Mouse (Mus musculus) ovary, adult 2 months (tissue): ENCODE results near the gene Rpl36. TPM values are rescaled to one million over a fixed set of nuclear protein-coding genes. Genes with fewer than 3 reads are reported as not detected.

Experiments used
- polyA plus RNA-seq: library from polyadenylated mRNA; depleted of rRNA; stranded (reverse); fragments of >200 nt; gene quantifications from 2 replicates; pipeline ENCODE4 v1.2.3, GENCODE M21; 2012; rRNA removed

Rpl36 gene
- polyA plus RNA-seq, result 3,601 and 4,599 TPM in 2 replicates

GRCm38 (mm10) chr17:56613236-56613844 is at the start of gene Rpl36:
Gene Rpl36, plus strand, starts transcription at chr17:56613416.

GRCm38 (mm10) chr17:56584257-56585130 is 28.7 kb upstream of the Rpl36 start, which contains the start of the genes Safb2 and Safb:
Gene Safb2, minus strand, starts transcription at chr17:56584585.
Gene Safb, plus strand, starts transcription at chr17:56584825.

GRCm38 (mm10) chr17:56609452-56610171 is 3.6 kb upstream of the Rpl36 start, which contains the start of gene 2410015M20Rik:
Gene 2410015M20Rik, minus strand, starts transcription at chr17:56609771.

GRCm38 (mm10) chr17:56626754-56627470 is 13.7 kb downstream of the Rpl36 start, which contains the start of gene Lonp1:
Gene Lonp1, minus strand, starts transcription at chr17:56626887.

GRCm38 (mm10) chr17:56627530-56628277 is 14.5 kb downstream of the Rpl36 start, which contains the start of gene Catsperd:
Gene Catsperd, plus strand, starts transcription at chr17:56628143.

Other genes with a start within 250 kb of the Rpl36 start
- gene Ptprs, start 136.9 kb upstream of the Rpl36 start, polyA plus RNA-seq, result 427 and 461 TPM in 2 replicates
- not detected in 2 replicates for gene Znrf4, start 101.0 kb upstream of the Rpl36 start, polyA plus RNA-seq
- gene Gm20219, start 59.0 kb upstream of the Rpl36 start, polyA plus RNA-seq, result 8.1 TPM in 2 replicates
- 111 and 114 TPM in 2 replicates for gene Safb2, start 28.8 kb upstream of the Rpl36 start, polyA plus RNA-seq
- gene Safb, start 28.6 kb upstream of the Rpl36 start, polyA plus RNA-seq, result 93.0 and 103 TPM in 2 replicates
- 157 and 222 TPM in 2 replicates for gene 2410015M20Rik, start 3.6 kb upstream of the Rpl36 start, polyA plus RNA-seq
- 227 and 249 TPM in 2 replicates for gene Lonp1, start 13.5 kb downstream of the Rpl36 start, polyA plus RNA-seq
- 1.3 and 2.6 TPM in 2 replicates for gene Catsperd, start 14.7 kb downstream of the Rpl36 start, polyA plus RNA-seq
- 125 and 135 TPM in 2 replicates for gene Ranbp3, start 59.9 kb downstream of the Rpl36 start, polyA plus RNA-seq
- gene Ndufa11, start 104.4 kb downstream of the Rpl36 start, polyA plus RNA-seq, result 694 and 729 TPM in 2 replicates
- gene Vmac, start 104.6 kb downstream of the Rpl36 start, polyA plus RNA-seq, result 47.8 and 78.5 TPM in 2 replicates
- 169 and 335 TPM in 2 replicates for gene Nrtn, start 144.1 kb downstream of the Rpl36 start, polyA plus RNA-seq
- gene Dus3l, start 151.3 kb downstream of the Rpl36 start, polyA plus RNA-seq, result 135 and 136 TPM in 2 replicates
- 3.3 and 4.8 TPM in 2 replicates for gene Prr22, start 156.8 kb downstream of the Rpl36 start, polyA plus RNA-seq
- gene Rfx2, start 217.6 kb downstream of the Rpl36 start, polyA plus RNA-seq, result 26.0 and 26.5 TPM in 2 replicates